Mouse (Mus musculus) heart, embryonic 14.5 days (tissue): ENCODE results near the gene Fpgs. TPM values are rescaled to one million over a fixed set of nuclear protein-coding genes. Genes with fewer than 3 reads are reported as not detected.

ENCODE experiments used
- ATAC-seq: fragments of 200-750 bp; cut with Nextera tagmentation; 2 replicates; pipeline ENCODE4 v1.8.0; 2017; ENCODE audit warnings: low read depth, moderate TSS enrichment; ENCODE audit not compliant: insufficient number of reproducible peaks, insufficient read depth, low FRiP score
- H3K27ac ChIP-seq, 2 experiments: fragments of 200-500 bp in 1 of 2; fragments of 300-500 bp in 1 of 2; sonication (generic) in 1 of 2; replicated peaks in 1 of 2; 2 replicates each; pipeline ENCODE4 v1.5.1; 2012 to 2014; ENCODE audit warnings: low read depth in 2 of 2, low read length in 2 of 2, control low read depth in 1 of 2, mild to moderate bottlenecking in 1 of 2, mixed read lengths in 1 of 2; ENCODE audit not compliant: control insufficient read depth in 1 of 2, insufficient read depth in 1 of 2
- H3K27me3 ChIP-seq: fragments of 300-500 bp; sonication (generic); 2 replicates; pipeline ENCODE4 v1.6.1; 2014; ENCODE audit warnings: mild to moderate bottlenecking, low read length, control low read depth; ENCODE audit not compliant: control insufficient read depth, insufficient read depth
- H3K36me3 ChIP-seq: fragments of 300-500 bp; sonication (generic); 2 replicates; pipeline ENCODE4 v1.6.1; 2014; ENCODE audit warnings: mild to moderate bottlenecking, control low read depth, low read length, mixed read lengths; ENCODE audit not compliant: control insufficient read depth, insufficient read depth
- H3K4me1 ChIP-seq, 2 experiments: fragments of 200-500 bp in 1 of 2; fragments of 300-500 bp in 1 of 2; sonication (generic) in 1 of 2; 2 replicates each; pipeline ENCODE4 v1.6.1; 2012 to 2014; ENCODE audit warnings: low read length in 2 of 2, control low read depth in 1 of 2, mixed read lengths in 1 of 2; ENCODE audit not compliant: control insufficient read depth in 2 of 2, insufficient read depth in 2 of 2
- H3K4me2 ChIP-seq: fragments of 300-500 bp; sonication (generic); 2 replicates; pipeline ENCODE4 v1.6.1; 2014; ENCODE audit warnings: mild to moderate bottlenecking, low read length
- H3K4me3 ChIP-seq, 2 experiments: fragments of 200-500 bp in 1 of 2; fragments of 300-500 bp in 1 of 2; sonication (generic) in 1 of 2; 2 replicates each; pipeline ENCODE4 v1.5.1; 2012 to 2014; ENCODE audit warnings: low read length in 2 of 2, mild to moderate bottlenecking in 2 of 2, control low read depth in 1 of 2, low read depth in 1 of 2, moderate library complexity in 1 of 2; ENCODE audit not compliant: control insufficient read depth in 1 of 2, insufficient read depth in 1 of 2
- H3K9ac ChIP-seq: fragments of 300-500 bp; sonication (generic); 2 replicates; pipeline ENCODE4 v1.6.1; 2014; ENCODE audit warnings: mild to moderate bottlenecking, low read length
- H3K9me3 ChIP-seq: fragments of 300-500 bp; sonication (generic); 2 replicates; pipeline ENCODE4 v1.6.1; 2016; ENCODE audit warnings: low read length, control low read depth; ENCODE audit not compliant: control insufficient read depth
- WGBS: fragments of 180-500 bp; shearing (Covaris S2); extraction: QIAGEN DNeasy Blood & Tissue Kit; methylation state at CpG from one replicate; pipeline ENCODE4 v1.1.7; 2014; 5-methylcytosine and 5-hydroxymethylcytosine counted together
- polyA plus RNA-seq: library from polyadenylated mRNA; unstranded; fragments of >200 nt; fragmentation: Nextera tagmentation; extraction: Ambion mirVana; gene quantifications from 2 replicates; pipeline ENCODE4 v1.2.1, GENCODE M21; 2014

Gene Fpgs
- polyA plus RNA-seq, 1 experiment from 2014 or later = 12.2 TPM

DNA sequence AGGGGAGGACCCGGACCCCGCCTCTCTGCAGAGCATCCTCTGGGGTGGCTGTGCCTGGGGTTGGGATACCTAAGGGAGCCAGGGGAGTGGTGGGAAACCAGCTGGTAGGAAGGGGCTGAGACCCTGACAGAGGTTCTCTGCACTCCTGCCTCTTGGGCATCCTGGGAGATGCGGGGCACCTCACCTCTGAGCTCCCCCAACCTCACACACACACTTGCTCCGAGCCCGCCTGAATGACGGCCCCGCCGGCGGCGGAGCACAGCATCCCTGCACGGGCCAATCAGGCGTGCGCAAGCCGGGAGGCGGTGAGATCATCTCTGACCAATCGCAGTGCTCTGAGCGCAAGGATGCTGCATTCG, 38.2 kb upstream of the Fpgs start:
- peaks cover 35% of the 10 kb centered on the region for H3K36me3 ChIP-seq
- H3K4me2 ChIP-seq = peak overlapping the region; percentile 76
- no peak for ATAC-seq
- peak overlapping the region; percentile 69; the same call in 1 of the 2 replicates for H3K9ac ChIP-seq
- H3K9me3 ChIP-seq = no peaks in the 10 kb centered on the region
- H3K27ac ChIP-seq = no peak overlapping the region
- peak overlapping the region; percentile 43 to 47 for H3K4me3 ChIP-seq
- peaks cover 6 to 10% of the 10 kb centered on the region in 2 experiments for H3K4me1 ChIP-seq
- H3K27me3 ChIP-seq = peaks cover 38% of the 10 kb centered on the region
- WGBS = 15% methylated on average over 18 of the region's 18 CpGs

DNA sequence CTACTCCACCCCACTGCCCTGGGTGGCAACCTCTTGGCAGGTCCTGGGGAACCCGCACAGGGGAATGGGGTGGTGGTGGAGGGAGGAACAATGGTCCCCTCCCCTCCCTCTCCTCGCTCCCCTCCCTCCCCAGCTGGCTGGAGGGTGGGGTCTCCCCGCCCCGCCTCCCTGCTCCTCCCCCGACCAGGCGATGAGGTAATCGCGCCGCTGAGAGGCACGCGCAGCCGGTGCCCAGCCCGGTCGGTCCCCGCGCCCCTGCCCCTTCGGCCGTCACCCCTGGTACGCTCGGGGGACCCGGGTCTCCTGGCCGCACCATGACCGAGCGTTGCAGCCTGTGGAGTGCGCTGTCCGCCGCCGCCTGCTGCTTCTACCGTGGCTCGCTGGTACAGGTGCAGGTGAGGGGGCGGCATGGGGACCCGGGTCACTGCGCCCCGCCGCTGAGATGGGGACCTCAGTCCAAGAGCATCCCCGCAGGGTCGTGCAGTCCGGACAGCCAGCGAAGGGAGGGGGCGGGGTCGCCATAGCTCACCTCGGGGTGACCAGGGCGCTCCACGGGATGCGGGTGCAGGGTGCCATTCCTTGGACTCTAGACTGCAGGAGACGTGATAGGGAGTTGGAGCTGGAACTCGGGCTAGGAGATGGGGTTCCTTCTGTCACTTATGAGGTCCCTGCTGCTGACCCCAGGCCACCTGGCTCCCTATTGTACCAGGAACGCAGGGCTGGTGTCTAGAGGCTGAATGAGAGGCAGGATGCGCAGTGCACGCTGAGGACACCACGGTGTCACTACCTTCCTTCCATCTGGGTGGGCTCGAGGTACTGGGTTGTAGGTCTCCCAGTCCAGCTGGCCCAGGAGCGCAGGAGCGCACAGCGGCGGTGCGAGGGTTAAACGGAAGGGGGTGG, 37.6 kb upstream of the Fpgs start:
- peak; percentile 36; the same call in 1 of the 2 replicates for ATAC-seq
- H3K27me3 ChIP-seq = peaks cover 38% of the 10 kb centered on the region
- peak overlapping the region; percentile 69 for H3K9ac ChIP-seq
- H3K4me2 ChIP-seq = peak overlapping the region; percentile 76
- no peak overlapping the region for H3K27ac ChIP-seq
- H3K4me1 ChIP-seq = peaks cover 6 to 10% of the 10 kb centered on the region in 2 experiments
- 7% methylated on average over 58 of the region's 58 CpGs for WGBS
- H3K4me3 ChIP-seq = peak overlapping the region; percentile 43 to 47
- peaks cover 30% of the 10 kb centered on the region for H3K36me3 ChIP-seq
- no peaks in the 10 kb centered on the region for H3K9me3 ChIP-seq

DNA sequence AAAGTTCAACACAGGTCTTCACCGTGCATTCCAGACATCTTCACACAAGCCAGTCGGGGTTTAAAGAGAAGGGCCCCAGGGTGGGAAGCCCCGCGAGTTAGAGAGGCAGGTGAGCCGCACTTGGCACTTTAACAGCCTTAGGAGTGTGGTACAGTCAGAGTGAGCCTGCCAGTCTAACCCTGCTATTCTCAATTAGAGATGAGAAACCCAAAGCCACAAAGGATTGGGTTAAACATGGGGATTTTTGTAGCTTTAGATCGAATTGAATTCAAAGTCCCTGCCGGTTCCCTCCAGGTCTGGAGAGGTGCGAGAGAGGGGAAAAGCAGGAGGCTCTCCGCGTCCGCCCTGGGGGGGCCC, 36.9 kb upstream of the Fpgs start, which contains the start of gene 6330409D20Rik:
Gene 6330409D20Rik (minus strand): TSS at position 101 of the 357 bp plus-strand sequence.
- Histone ChIP-seq H3K4me2 (peak within 1 kb of the TSS; percentile 76), H3K4me1 (peaks cover 6 to 10% of the 10 kb centered on the region in 2 experiments), H3K27ac (no peak within 1 kb of the TSS), H3K9me3 (no peaks in the 10 kb centered on the region), H3K36me3 (peaks cover 24% of the 10 kb centered on the region), H3K27me3 (peaks cover 38% of the 10 kb centered on the region), H3K4me3 (peak within 1 kb of the TSS; percentile 43 to 47), H3K9ac (peak within 1 kb of the TSS; percentile 69)
- WGBS = 17% methylated on average over 11 of the region's 11 CpGs
- ATAC-seq = no peak

- H3K4me3 ChIP-seq = no peak overlapping the region
- ATAC-seq = no peak
- no peaks in the 10 kb centered on the region for H3K9me3 ChIP-seq
- peaks cover 11% of the 10 kb centered on the region; the same call in 1 of the 2 replicates for H3K36me3 ChIP-seq
- no peak overlapping the region for H3K9ac ChIP-seq
- no peak overlapping the region for H3K27ac ChIP-seq
- peaks cover 38% of the 10 kb centered on the region for H3K27me3 ChIP-seq
- H3K4me2 ChIP-seq = no peak overlapping the region
- peaks cover 9 to 10% of the 10 kb centered on the region in 2 experiments for H3K4me1 ChIP-seq
- 65% methylated on average over 4 of the region's 4 CpGs for WGBS
These were observed 35.4 kb upstream of the Fpgs start for GRCm38 (mm10) chr2:32739311-32739710.

DNA sequence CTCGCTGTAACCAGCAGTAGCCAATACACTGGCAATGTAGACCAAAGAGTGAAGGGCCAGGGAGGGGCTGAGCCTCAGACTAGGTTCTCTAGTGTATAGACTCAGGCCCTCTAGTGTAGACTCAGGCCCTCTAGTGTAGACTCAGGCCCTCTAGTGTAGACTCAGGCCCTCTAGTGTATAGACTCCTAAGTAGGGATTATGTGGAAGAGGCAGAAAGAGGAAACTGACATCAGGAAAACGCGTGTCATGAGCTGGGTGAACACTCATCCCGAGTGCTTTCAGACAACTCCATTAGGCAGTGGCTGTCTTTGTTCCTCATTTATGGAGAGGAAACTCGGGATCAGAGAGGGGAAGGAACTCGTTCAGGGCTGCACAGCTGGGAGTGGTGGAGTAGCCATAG, 33.1 kb upstream of the Fpgs start:
- Histone ChIP-seq H3K4me3 (no peak overlapping the region), H3K9ac (0 out of 2 replicates have a peak overlapping the region, but pooled peaks have one; percentile 11), H3K4me1 (peaks cover 8 to 9% of the 10 kb centered on the region in 2 experiments), H3K4me2 (no peak overlapping the region), H3K9me3 (no peaks in the 10 kb centered on the region), H3K27ac (peak overlapping the region in 1 of 2 experiments; percentile 28; a peak in 1 of 4 replicates), H3K27me3 (peaks cover 21% of the 10 kb centered on the region), H3K36me3 (no peaks in the 10 kb centered on the region)
- WGBS = 44% methylated on average over 6 of the region's 6 CpGs
- no peak for ATAC-seq

DNA sequence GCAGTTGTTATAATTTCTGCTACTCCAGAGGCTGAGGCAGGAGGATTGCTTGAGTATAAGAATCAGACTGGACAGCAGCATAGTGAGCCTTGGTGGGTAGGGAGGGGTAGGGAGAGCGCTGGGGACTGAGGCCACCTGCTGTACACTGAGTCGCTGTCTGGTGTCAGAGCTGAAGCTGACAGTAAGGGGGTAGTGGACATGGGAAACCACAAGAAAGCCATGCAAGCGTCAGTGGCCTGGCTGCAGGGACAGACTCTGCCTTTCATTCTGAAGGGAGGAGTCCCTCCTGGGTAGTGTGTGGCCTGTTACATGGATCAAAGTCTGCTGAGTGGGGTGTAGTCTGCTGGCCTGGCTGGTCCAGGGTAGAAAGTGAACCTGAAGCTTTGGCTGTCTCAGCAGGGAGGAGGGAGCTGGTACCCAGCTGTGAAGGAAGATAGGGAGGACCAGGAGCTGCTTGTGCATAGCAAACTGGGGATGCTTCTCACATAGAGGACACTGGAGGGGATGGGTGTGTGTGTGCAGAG, 32.4 kb upstream of the Fpgs start:
- ATAC-seq = no peak
- 34% methylated on average over 3 of the region's 3 CpGs for WGBS
- peak overlapping the region in 1 of 2 experiments; percentile 28; a peak in 1 of 4 replicates for H3K27ac ChIP-seq
- H3K36me3 ChIP-seq = no peaks in the 10 kb centered on the region
- no peak overlapping the region for H3K9ac ChIP-seq
- H3K4me2 ChIP-seq = peak overlapping the region; percentile 1; the same call in 1 of the 2 replicates
- peaks cover 14% of the 10 kb centered on the region for H3K27me3 ChIP-seq
- H3K9me3 ChIP-seq = no peaks in the 10 kb centered on the region
- no peak overlapping the region for H3K4me3 ChIP-seq
- H3K4me1 ChIP-seq = peaks cover 4 to 7% of the 10 kb centered on the region in 2 experiments

- Histone ChIP-seq H3K27me3 (peaks cover 4% of the 10 kb centered on the region; the same call in 1 of the 2 replicates), H3K9ac (no peak overlapping the region), H3K4me3 (no peak overlapping the region), H3K36me3 (no peaks in the 10 kb centered on the region), H3K4me2 (0 out of 2 replicates have a peak overlapping the region, but pooled peaks have one; percentile 1), H3K4me1 (peaks cover 6 to 16% of the 10 kb centered on the region in 2 experiments), H3K27ac (peak overlapping the region; percentile 65), H3K9me3 (no peaks in the 10 kb centered on the region)
- ATAC-seq = peak; percentile 66
- 39% methylated on average over 4 of the region's 4 CpGs for WGBS
These were observed 31.0 kb upstream of the Fpgs start for GRCm38 (mm10) chr2:32734933-32735332.
